Mouse (Mus musculus): ENCODE results near the gene Tedc1. TPM values are rescaled to one million over a fixed set of nuclear protein-coding genes. Genes with fewer than 3 reads are reported as not detected.

The Tedc1 gene
- polyA plus RNA-seq, 1 experiment from 2014 or later: 23.6 TPM

GRCm38 (mm10) chr12:113141531-113141973 is 14.7 kb upstream of the Tedc1 start:
- H3K4me1 ChIP-seq (replicated peaks): peaks cover 53% of the 10 kb centered on the region
- H3K36me3 ChIP-seq: peaks cover 29% of the 10 kb centered on the region
- peak overlapping the region; percentile 77 for H3K27ac ChIP-seq (replicated peaks)
- no peaks in the 10 kb centered on the region for H3K27me3 ChIP-seq
- peak overlapping the region; percentile 73 for H3K4me3 ChIP-seq
- peak overlapping the region; percentile 81 for H3K9ac ChIP-seq
- H3K4me2 ChIP-seq: peak overlapping the region; percentile 58
- WGBS: 24% methylated on average over 8 of the region's 8 CpGs
- no peak for ATAC-seq (ENCODE audit: low FRiP score, low read depth)
- H3K9me3 ChIP-seq: no peaks in the 10 kb centered on the region

GRCm38 (mm10) chr12:113142021-113142975 is 13.9 kb upstream of the Tedc1 start:
- H3K9me3 ChIP-seq: no peaks in the 10 kb centered on the region
- peak overlapping the region; percentile 58 for H3K4me2 ChIP-seq
- H3K27ac ChIP-seq (replicated peaks): peak overlapping the region; percentile 77
- 0 out of 2 replicates have a peak, but pooled peaks have one; percentile 7 for ATAC-seq (ENCODE audit: low FRiP score, low read depth)
- H3K36me3 ChIP-seq: peaks cover 24% of the 10 kb centered on the region
- 17% methylated on average over 15 of the region's 15 CpGs for WGBS
- peak overlapping the region; percentile 81 for H3K9ac ChIP-seq
- peaks cover 56% of the 10 kb centered on the region for H3K4me1 ChIP-seq (replicated peaks)
- no peaks in the 10 kb centered on the region for H3K27me3 ChIP-seq
- H3K4me3 ChIP-seq: peak overlapping the region; percentile 73

- Histone ChIP-seq H3K4me3 (peak overlapping the region; percentile 73), H3K36me3 (peaks cover 16% of the 10 kb centered on the region), H3K4me1 (replicated peaks) (peaks cover 64% of the 10 kb centered on the region), H3K9me3 (no peaks in the 10 kb centered on the region), H3K9ac (peak overlapping the region; percentile 81; the same call in 1 of the 2 replicates), H3K27me3 (no peaks in the 10 kb centered on the region), H3K4me2 (peak overlapping the region; percentile 58), H3K27ac (replicated peaks) (peak overlapping the region; percentile 77)
- WGBS: 68% methylated on average over 7 of the region's 7 CpGs
- ATAC-seq (ENCODE audit: low FRiP score, low read depth): no peak
Observed at GRCm38 (mm10) chr12:113143164-113143563, 13.1 kb upstream of the Tedc1 start.

GRCm38 (mm10) chr12:113144001-113144756 is 12.0 kb upstream of the Tedc1 start:
- no peak overlapping the region for H3K9ac ChIP-seq
- H3K36me3 ChIP-seq: peaks cover 14% of the 10 kb centered on the region
- no peak for ATAC-seq (ENCODE audit: low FRiP score, low read depth)
- H3K4me3 ChIP-seq: no peak overlapping the region
- WGBS: 80% methylated on average over 20 of the region's 20 CpGs
- H3K27ac ChIP-seq (replicated peaks): no peak overlapping the region
- no peaks in the 10 kb centered on the region for H3K9me3 ChIP-seq
- no peak overlapping the region for H3K4me2 ChIP-seq
- no peaks in the 10 kb centered on the region for H3K27me3 ChIP-seq
- peaks cover 60% of the 10 kb centered on the region for H3K4me1 ChIP-seq (replicated peaks)

GRCm38 (mm10) chr12:113144886-113145285 is 11.3 kb upstream of the Tedc1 start:
- H3K27ac ChIP-seq (replicated peaks): no peak overlapping the region
- no peak for ATAC-seq (ENCODE audit: low FRiP score, low read depth)
- no peak overlapping the region for H3K9ac ChIP-seq
- no peak overlapping the region for H3K4me3 ChIP-seq
- no peaks in the 10 kb centered on the region for H3K27me3 ChIP-seq
- no peak overlapping the region for H3K4me2 ChIP-seq
- H3K4me1 ChIP-seq (replicated peaks): peaks cover 53% of the 10 kb centered on the region
- H3K36me3 ChIP-seq: peaks cover 14% of the 10 kb centered on the region
- 95% methylated on average over 16 of the region's 16 CpGs for WGBS
- no peaks in the 10 kb centered on the region for H3K9me3 ChIP-seq

- Histone ChIP-seq H3K9ac (no peak overlapping the region), H3K27me3 (peaks cover 4% of the 10 kb centered on the region), H3K4me1 (replicated peaks) (peaks cover 52% of the 10 kb centered on the region), H3K9me3 (no peaks in the 10 kb centered on the region), H3K36me3 (peaks cover 14% of the 10 kb centered on the region), H3K27ac (replicated peaks) (no peak overlapping the region), H3K4me3 (no peak overlapping the region), H3K4me2 (no peak overlapping the region)
- WGBS: 92% methylated on average over 5 of the region's 5 CpGs
- ATAC-seq (ENCODE audit: low FRiP score, low read depth): no peak
Observed at GRCm38 (mm10) chr12:113145591-113145990, 10.6 kb upstream of the Tedc1 start.

- ATAC-seq (ENCODE audit: low FRiP score, low read depth): no peak
- Histone ChIP-seq H3K27ac (replicated peaks) (peak within 1 kb of the TSS; percentile 22; the same call in 1 of the 2 replicates), H3K36me3 (peaks cover 14% of the 10 kb centered on the region), H3K4me2 (peak within 1 kb of the TSS; percentile 32), H3K27me3 (peaks cover 12% of the 10 kb centered on the region), H3K9me3 (no peaks in the 10 kb centered on the region), H3K9ac (no peak within 1 kb of the TSS), H3K4me1 (replicated peaks) (peaks cover 44% of the 10 kb centered on the region), H3K4me3 (peak within 1 kb of the TSS; percentile 1; the same call in 1 of the 2 replicates)
- WGBS: 9% methylated on average over 45 of the region's 45 CpGs
Observed at GRCm38 (mm10) chr12:113146112-113147057, 9.8 kb upstream of the Tedc1 start, which contains the start of gene Crip1. Gene Crip1, plus strand, starts transcription at chr12:113146316.

- no peak for ATAC-seq (ENCODE audit: low FRiP score, low read depth)
- H3K27me3 ChIP-seq: peaks cover 15% of the 10 kb centered on the region
- H3K4me1 ChIP-seq (replicated peaks): peaks cover 41% of the 10 kb centered on the region
- no peak overlapping the region for H3K9ac ChIP-seq
- no peaks in the 10 kb centered on the region for H3K9me3 ChIP-seq
- no peak overlapping the region for H3K4me2 ChIP-seq
- peak overlapping the region; percentile 22 for H3K27ac ChIP-seq (replicated peaks)
- 55% methylated on average over 8 of the region's 8 CpGs for WGBS
- H3K4me3 ChIP-seq: no peak overlapping the region
- H3K36me3 ChIP-seq: peaks cover 14% of the 10 kb centered on the region
Observed at GRCm38 (mm10) chr12:113147481-113147880, 8.7 kb upstream of the Tedc1 start.

GRCm38 (mm10) chr12:113148381-113149035 is 7.7 kb upstream of the Tedc1 start:
- Histone ChIP-seq H3K9me3 (no peaks in the 10 kb centered on the region), H3K36me3 (peaks cover 14% of the 10 kb centered on the region), H3K4me1 (replicated peaks) (peaks cover 31% of the 10 kb centered on the region), H3K9ac (no peak overlapping the region), H3K27me3 (peaks cover 21% of the 10 kb centered on the region), H3K4me3 (no peak overlapping the region), H3K4me2 (no peak overlapping the region), H3K27ac (replicated peaks) (no peak overlapping the region)
- WGBS: 42% methylated on average over 16 of the region's 16 CpGs
- no peak for ATAC-seq (ENCODE audit: low FRiP score, low read depth)

- H3K4me2 ChIP-seq: no peak overlapping the region
- ATAC-seq (ENCODE audit: low FRiP score, low read depth): no peak
- H3K4me1 ChIP-seq (replicated peaks): peaks cover 28% of the 10 kb centered on the region
- 54% methylated on average over 4 of the region's 4 CpGs for WGBS
- no peaks in the 10 kb centered on the region for H3K9me3 ChIP-seq
- H3K27me3 ChIP-seq: peaks cover 21% of the 10 kb centered on the region
- H3K36me3 ChIP-seq: peaks cover 9% of the 10 kb centered on the region
- no peak overlapping the region for H3K9ac ChIP-seq
- no peak overlapping the region for H3K27ac ChIP-seq (replicated peaks)
- H3K4me3 ChIP-seq: no peak overlapping the region
Observed at GRCm38 (mm10) chr12:113149341-113149740, 6.9 kb upstream of the Tedc1 start.

GRCm38 (mm10) chr12:113149896-113150295 is 6.3 kb upstream of the Tedc1 start:
- peaks cover 31% of the 10 kb centered on the region for H3K4me1 ChIP-seq (replicated peaks)
- no peak for ATAC-seq (ENCODE audit: low FRiP score, low read depth)
- H3K27me3 ChIP-seq: peaks cover 21% of the 10 kb centered on the region
- no peak overlapping the region for H3K27ac ChIP-seq (replicated peaks)
- peaks cover 3% of the 10 kb centered on the region for H3K36me3 ChIP-seq
- WGBS: 80% methylated on average over 3 of the region's 3 CpGs
- no peaks in the 10 kb centered on the region for H3K9me3 ChIP-seq
- H3K4me2 ChIP-seq: no peak overlapping the region
- no peak overlapping the region for H3K4me3 ChIP-seq
- H3K9ac ChIP-seq: no peak overlapping the region

Measured in hindbrain, embryonic 15.5 days (tissue).